Mouse (Mus musculus): ENCODE results near the gene Eml6. TPM values are rescaled to one million over a fixed set of nuclear protein-coding genes. Genes with fewer than 3 reads are reported as not detected.
"Not testable (repeated sequence)": the region's sequence is repeated elsewhere in the genome, so short reads cannot be mapped to it uniquely, and the experiment has no call there.

Gene Eml6
- polyA plus RNA-seq, 1 experiment from 2014 or later, result 1.4 TPM

- H3K27me3 ChIP-seq, result no peaks in the 10 kb centered on the region
- no peak overlapping the region for H3K4me2 ChIP-seq
- no peaks in the 10 kb centered on the region for H3K9me3 ChIP-seq (replicated peaks)
- H3K27ac ChIP-seq, result no peak overlapping the region
- 6% methylated on average over 1 of the region's 1 CpGs for WGBS
- no peaks in the 10 kb centered on the region for H3K36me3 ChIP-seq (ENCODE audit: poor library complexity, severe bottlenecking)
- H3K4me3 ChIP-seq, result no peak overlapping the region
- H3K9ac ChIP-seq, result no peak overlapping the region
- H3K4me1 ChIP-seq, result no peaks in the 10 kb centered on the region
- peak; percentile 91 for ATAC-seq
Measured at GRCm38 (mm10) chr11:29885160-29885559, 140.7 kb downstream of the Eml6 start.

GRCm38 (mm10) chr11:29884355-29884754, 141.5 kb downstream of the Eml6 start:
- no peaks in the 10 kb centered on the region for H3K36me3 ChIP-seq (ENCODE audit: poor library complexity, severe bottlenecking)
- WGBS, result 87% methylated on average over 1 of the region's 1 CpGs

GRCm38 (mm10) chr11:29883024-29883423, 142.8 kb downstream of the Eml6 start:
- ATAC-seq, result no peak
- Histone ChIP-seq H3K27ac (no peak overlapping the region), H3K36me3 (ENCODE audit: poor library complexity, severe bottlenecking) (no peaks in the 10 kb centered on the region), H3K4me1 (no peaks in the 10 kb centered on the region), H3K9ac (no peak overlapping the region), H3K4me3 (no peak overlapping the region), H3K4me2 (no peak overlapping the region), H3K27me3 (no peaks in the 10 kb centered on the region), H3K9me3 (replicated peaks) (no peaks in the 10 kb centered on the region)
- WGBS, result 38% methylated on average over 4 of the region's 4 CpGs

More at GRCm38 (mm10) chr11:29884355-29884754, 141.5 kb downstream of the Eml6 start:
- Histone ChIP-seq H3K27ac (no peak overlapping the region), H3K4me1 (no peaks in the 10 kb centered on the region), H3K9me3 (replicated peaks) (no peaks in the 10 kb centered on the region), H3K9ac (no peak overlapping the region), H3K4me3 (no peak overlapping the region), H3K27me3 (no peaks in the 10 kb centered on the region), H3K4me2 (no peak overlapping the region)
- no peak for ATAC-seq

GRCm38 (mm10) chr11:29879641-29880040, 146.2 kb downstream of the Eml6 start:
- no peaks in the 10 kb centered on the region for H3K9me3 ChIP-seq (replicated peaks)
- no peak overlapping the region for H3K4me3 ChIP-seq
- H3K9ac ChIP-seq, result no peak overlapping the region
- no peaks in the 10 kb centered on the region for H3K27me3 ChIP-seq
- WGBS, result 89% methylated on average over 2 of the region's 2 CpGs
- no peak overlapping the region for H3K27ac ChIP-seq
- no peaks in the 10 kb centered on the region for H3K4me1 ChIP-seq
- H3K4me2 ChIP-seq, result no peak overlapping the region
- H3K36me3 ChIP-seq (ENCODE audit: poor library complexity, severe bottlenecking), result no peaks in the 10 kb centered on the region
- ATAC-seq, result no peak

GRCm38 (mm10) chr11:29877981-29878380, 147.9 kb downstream of the Eml6 start:
- Histone ChIP-seq H3K4me2 (no peak overlapping the region), H3K4me1 (no peaks in the 10 kb centered on the region), H3K9me3 (replicated peaks) (no peaks in the 10 kb centered on the region), H3K36me3 (ENCODE audit: poor library complexity, severe bottlenecking) (no peaks in the 10 kb centered on the region), H3K27ac (no peak overlapping the region), H3K9ac (no peak overlapping the region), H3K27me3 (no peaks in the 10 kb centered on the region), H3K4me3 (no peak overlapping the region)
- ATAC-seq, result no peak
- WGBS, result 80% methylated on average over 1 of the region's 1 CpGs

GRCm38 (mm10) chr11:29877280-29877679, 148.6 kb downstream of the Eml6 start:
- H3K4me2 ChIP-seq, result no peak overlapping the region
- no peaks in the 10 kb centered on the region for H3K4me1 ChIP-seq
- no peaks in the 10 kb centered on the region for H3K27me3 ChIP-seq
- no peak overlapping the region for H3K4me3 ChIP-seq
- no peak overlapping the region for H3K9ac ChIP-seq
- WGBS, result 18% methylated on average over 3 of the region's 3 CpGs
- H3K36me3 ChIP-seq (ENCODE audit: poor library complexity, severe bottlenecking), result no peaks in the 10 kb centered on the region
- H3K27ac ChIP-seq, result no peak overlapping the region
- no peaks in the 10 kb centered on the region for H3K9me3 ChIP-seq (replicated peaks)
- ATAC-seq, result no peak

GRCm38 (mm10) chr11:29874781-29875180, 151.1 kb downstream of the Eml6 start:
- not testable (repeated sequence) for H3K27ac ChIP-seq; H3K27me3 ChIP-seq; H3K9ac ChIP-seq; H3K4me3 ChIP-seq; H3K4me2 ChIP-seq; H3K9me3 ChIP-seq (replicated peaks); ATAC-seq; H3K4me1 ChIP-seq; H3K36me3 ChIP-seq (ENCODE audit: poor library complexity, severe bottlenecking)
- 64% methylated on average over 1 of the region's 1 CpGs for WGBS

GRCm38 (mm10) chr11:29870174-29870573, 155.7 kb downstream of the Eml6 start:
- Histone ChIP-seq H3K27me3 (no peaks in the 10 kb centered on the region), H3K9ac (no peak overlapping the region), H3K4me2 (no peak overlapping the region), H3K36me3 (ENCODE audit: poor library complexity, severe bottlenecking) (no peaks in the 10 kb centered on the region), H3K4me3 (no peak overlapping the region), H3K4me1 (no peaks in the 10 kb centered on the region), H3K9me3 (replicated peaks) (no peaks in the 10 kb centered on the region), H3K27ac (no peak overlapping the region)
- 93% methylated on average over 2 of the region's 2 CpGs for WGBS
- no peak for ATAC-seq

- no peak overlapping the region for H3K4me3 ChIP-seq
- no peak overlapping the region for H3K27ac ChIP-seq
- H3K27me3 ChIP-seq, result no peaks in the 10 kb centered on the region
- H3K36me3 ChIP-seq (ENCODE audit: poor library complexity, severe bottlenecking), result no peaks in the 10 kb centered on the region
- H3K4me2 ChIP-seq, result no peak overlapping the region
- no peaks in the 10 kb centered on the region for H3K9me3 ChIP-seq (replicated peaks)
- peaks cover 12% of the 10 kb centered on the region for H3K4me1 ChIP-seq
- H3K9ac ChIP-seq, result no peak overlapping the region
- no peak for ATAC-seq
Measured at GRCm38 (mm10) chr11:29864269-29864668, 161.6 kb downstream of the Eml6 start.

GRCm38 (mm10) chr11:29861750-29862397, 164.0 kb downstream of the Eml6 start:
- Histone ChIP-seq H3K27ac (no peak overlapping the region), H3K27me3 (no peaks in the 10 kb centered on the region), H3K4me3 (no peak overlapping the region), H3K9me3 (replicated peaks) (no peaks in the 10 kb centered on the region), H3K9ac (no peak overlapping the region), H3K4me1 (peaks cover 12% of the 10 kb centered on the region), H3K36me3 (ENCODE audit: poor library complexity, severe bottlenecking) (no peaks in the 10 kb centered on the region), H3K4me2 (no peak overlapping the region)
- ATAC-seq, result peak; percentile 79
- WGBS, result 23% methylated on average over 2 of the region's 2 CpGs

- 65% methylated on average over 2 of the region's 2 CpGs for WGBS
- no peak overlapping the region for H3K4me2 ChIP-seq
- ATAC-seq, result peak; percentile 44; the same call in 1 of the 2 replicates
- peaks cover 12% of the 10 kb centered on the region for H3K4me1 ChIP-seq
- H3K9me3 ChIP-seq (replicated peaks), result no peaks in the 10 kb centered on the region
- no peak overlapping the region for H3K27ac ChIP-seq
- no peak overlapping the region for H3K4me3 ChIP-seq
- no peak overlapping the region for H3K9ac ChIP-seq
- no peaks in the 10 kb centered on the region for H3K27me3 ChIP-seq
- H3K36me3 ChIP-seq (ENCODE audit: poor library complexity, severe bottlenecking), result no peaks in the 10 kb centered on the region
Measured at GRCm38 (mm10) chr11:29861040-29861439, 164.8 kb downstream of the Eml6 start.

GRCm38 (mm10) chr11:29840606-29841227, 185.1 kb downstream of the Eml6 start:
- ATAC-seq, result no peak
- no peaks in the 10 kb centered on the region for H3K4me1 ChIP-seq
- 88% methylated on average over 3 of the region's 3 CpGs for WGBS
- H3K9me3 ChIP-seq (replicated peaks), result no peaks in the 10 kb centered on the region
- H3K9ac ChIP-seq, result no peak overlapping the region
- H3K4me3 ChIP-seq, result no peak overlapping the region
- no peak overlapping the region for H3K27ac ChIP-seq
- no peaks in the 10 kb centered on the region for H3K36me3 ChIP-seq (ENCODE audit: poor library complexity, severe bottlenecking)
- H3K27me3 ChIP-seq, result no peaks in the 10 kb centered on the region
- no peak overlapping the region for H3K4me2 ChIP-seq

GRCm38 (mm10) chr11:29839781-29840180, 186.1 kb downstream of the Eml6 start:
- Histone ChIP-seq H3K27me3 (no peaks in the 10 kb centered on the region), H3K4me3 (no peak overlapping the region), H3K9me3 (replicated peaks) (no peaks in the 10 kb centered on the region), H3K27ac (no peak overlapping the region), H3K4me1 (no peaks in the 10 kb centered on the region), H3K36me3 (ENCODE audit: poor library complexity, severe bottlenecking) (no peaks in the 10 kb centered on the region), H3K4me2 (no peak overlapping the region), H3K9ac (no peak overlapping the region)
- 78% methylated on average over 3 of the region's 3 CpGs for WGBS
- ATAC-seq, result no peak
